Mouse (Mus musculus) inflammation-experienced regulatory T-cells, adult 6 months (primary cell): Measurements from ENCODE around the gene Zfp239. TPM values are rescaled to one million over a fixed set of nuclear protein-coding genes. Genes with fewer than 3 reads are reported as not detected.

Experiments
- ATAC-seq: one replicate; pipeline ENCODE4 v1.8.0; 2017
- polyA plus RNA-seq, 3 experiments: library from polyadenylated mRNA; unstranded; fragments of 100-300 nt; shearing (Covaris generic); gene quantifications; one replicate each; pipeline ENCODE4 v1.2.1; 2017

Gene Zfp239
- polyA plus RNA-seq, 3 experiments from 2014 or later: 4.5 to 6.2 (median 4.9) TPM

GRCm38 (mm10) chr6:117907301-117907978, 45.5 kb downstream of the Zfp239 start:
- ATAC-seq: peak; percentile 61

- ATAC-seq: no peak
Observed at GRCm38 (mm10) chr6:117907979-117908355, 46.1 kb downstream of the Zfp239 start.

- ATAC-seq: no peak
Observed at GRCm38 (mm10) chr6:117908424-117908900, 46.6 kb downstream of the Zfp239 start.

- no peak for ATAC-seq
Observed at GRCm38 (mm10) chr6:117910120-117910661, 48.3 kb downstream of the Zfp239 start.

GRCm38 (mm10) chr6:117914541-117914940, 52.6 kb downstream of the Zfp239 start:
- no peak for ATAC-seq

- no peak for ATAC-seq
Observed at GRCm38 (mm10) chr6:117916205-117916736, 54.4 kb downstream of the Zfp239 start.

GRCm38 (mm10) chr6:117916737-117917426, 55.0 kb downstream of the Zfp239 start:
- peak; percentile 81 for ATAC-seq

GRCm38 (mm10) chr6:117917576-117917975, 55.7 kb downstream of the Zfp239 start:
- peak; percentile 36 for ATAC-seq

- no peak for ATAC-seq
Observed at GRCm38 (mm10) chr6:117918043-117918442, 56.1 kb downstream of the Zfp239 start.

GRCm38 (mm10) chr6:117920659-117921640, 59.0 kb downstream of the Zfp239 start:
- ATAC-seq: peak; percentile 35

- ATAC-seq: no peak
Observed at GRCm38 (mm10) chr6:117922041-117922440, 60.1 kb downstream of the Zfp239 start.

Other genes with a start within 250 kb of the Zfp239 start
- gene Zfp637, start 20.9 kb upstream of the Zfp239 start, polyA plus RNA-seq: 10 to 100 TPM; 26.8 to 35.7 (median 33.1) TPM
- gene Hnrnpf, start 38.2 kb downstream of the Zfp239 start, polyA plus RNA-seq: 1,000 to 10,000 TPM in 1 of 3 experiments, 100 to 1,000 TPM in 2; 776 to 1,009 (median 841) TPM
- 10 to 100 TPM in 2 of 3 experiments, 1 to 10 TPM in 1; 6.1 to 16.1 (median 10.9) TPM for gene Fxyd4, start 75.6 kb downstream of the Zfp239 start, polyA plus RNA-seq
- gene Rasgef1a, start 149.3 kb downstream of the Zfp239 start, polyA plus RNA-seq: 1 to 10 TPM; 4.0 to 4.8 (median 4.6) TPM